Comparison of ENCODE assay signal across 7 mouse cellular contexts in genomic region chr8:120632969-120633664, GRCm38 (mm10). TPM values are rescaled to one million over a fixed set of nuclear protein-coding genes. Genes with fewer than 3 reads are reported as not detected.
DNase-seq lines count a peak whose midpoint lies in the region; ATAC-seq and TF ChIP-seq lines count a peak whose summit lies in the region.

No protein-coding gene starts in this region.

- H3K4me1 ChIP-seq in lung, embryonic 15.5 days, result peaks cover 21% of the 10 kb centered on the region
- peaks cover 4% of the 10 kb centered on the region; the same call in 1 of the 2 replicates for H3K4me1 ChIP-seq in forebrain, embryonic 14.5 days (ENCODE audit: control insufficient read depth, insufficient read depth, low read length)
- H3K4me1 ChIP-seq in limb, embryonic 14.5 days (ENCODE audit: control insufficient read depth, insufficient read depth, low read length), result peaks cover 13% of the 10 kb centered on the region
- peaks cover 7% of the 10 kb centered on the region for H3K4me1 ChIP-seq in stomach, embryonic 15.5 days

- peak overlapping the region; percentile 59 for H3K9ac ChIP-seq in lung, embryonic 15.5 days
- H3K9ac ChIP-seq in forebrain, embryonic 14.5 days (ENCODE audit: low read length), result peak overlapping the region; percentile 68; the same call in 1 of the 2 replicates
- 0 out of 2 replicates have a peak overlapping the region, but pooled peaks have one; percentile 66 for H3K9ac ChIP-seq in limb, embryonic 14.5 days (ENCODE audit: low read depth, low read length, severe bottlenecking)
- H3K9ac ChIP-seq in stomach, embryonic 15.5 days, result no peak overlapping the region

- peak overlapping the region; percentile 98 for H3K4me2 ChIP-seq in lung, embryonic 15.5 days
- peak overlapping the region; percentile 95 for H3K4me2 ChIP-seq in forebrain, embryonic 14.5 days (ENCODE audit: low read length)
- H3K4me2 ChIP-seq in limb, embryonic 14.5 days (replicated peaks; ENCODE audit: low read depth, low read length, severe bottlenecking), result peak overlapping the region; percentile 100
- H3K4me2 ChIP-seq in stomach, embryonic 15.5 days, result peak overlapping the region; percentile 98

- TF ChIP-seq POLR2A in limb, embryonic 14.5 days (IDR thresholded peaks at IDR 0.05; ENCODE audit: borderline replicate concordance, extremely low read depth, insufficient read depth, insufficient read length), result no peak

- DNase-seq in lung, postnatal 36 days, result no peak
- DNase-seq in forebrain, embryonic 14.5 days (ENCODE audit: low spot score), result no peak
- DNase-seq in limb, embryonic 14.5 days (ENCODE audit: low spot score), result no peak
- no peak for DNase-seq in spleen, adult 12 weeks (ENCODE audit: low spot score)
- no peak for DNase-seq in adipocyte (ENCODE audit: low spot score)

- no peak for ATAC-seq in lung, embryonic 15.5 days (ENCODE audit: borderline replicate concordance, extremely low read depth, low FRiP score, low TSS enrichment)
- ATAC-seq in forebrain, embryonic 14.5 days, result no peak
- no peak for ATAC-seq in limb, embryonic 14.5 days (ENCODE audit: low FRiP score, low read depth)
- no peak for ATAC-seq in stomach, embryonic 15.5 days (ENCODE audit: insufficient read depth, low FRiP score, low read depth)

- peaks cover 28% of the 10 kb centered on the region for H3K27me3 ChIP-seq in lung, embryonic 15.5 days
- peaks cover 29% of the 10 kb centered on the region for H3K27me3 ChIP-seq in forebrain, embryonic 14.5 days (replicated peaks; ENCODE audit: control insufficient read depth, insufficient read depth, low read length)
- 0 out of 2 replicates have a peak, but pooled peaks cover 13% of the 10 kb centered on the region for H3K27me3 ChIP-seq in limb, embryonic 14.5 days (ENCODE audit: control insufficient read depth, insufficient read depth, low read length)
- 0 out of 2 replicates have a peak, but pooled peaks cover 2% of the 10 kb centered on the region for H3K27me3 ChIP-seq in stomach, embryonic 15.5 days (replicated peaks)

- no peaks in the 10 kb centered on the region for H3K9me3 ChIP-seq in lung, embryonic 15.5 days
- no peaks in the 10 kb centered on the region for H3K9me3 ChIP-seq in forebrain, embryonic 14.5 days (replicated peaks; ENCODE audit: control insufficient read depth, low read length)
- no peaks in the 10 kb centered on the region for H3K9me3 ChIP-seq in limb, embryonic 14.5 days (ENCODE audit: control insufficient read depth, low read length)
- no peaks in the 10 kb centered on the region for H3K9me3 ChIP-seq in stomach, embryonic 15.5 days

- WGBS in lung, embryonic 15.5 days, result 42% methylated on average over 17 of the region's 17 CpGs
- 29% methylated on average over 17 of the region's 17 CpGs for WGBS in forebrain, embryonic 14.5 days
- 29% methylated on average over 17 of the region's 17 CpGs for WGBS in limb, embryonic 14.5 days
- 39% methylated on average over 17 of the region's 17 CpGs for WGBS in stomach, embryonic 15.5 days

- no peak overlapping the region for H3K27ac ChIP-seq in lung, embryonic 15.5 days
- H3K27ac ChIP-seq in forebrain, embryonic 14.5 days (ENCODE audit: low read depth, low read length), result no peak overlapping the region
- no peak overlapping the region for H3K27ac ChIP-seq in limb, embryonic 14.5 days (replicated peaks; ENCODE audit: low read depth, low read length)
- no peak overlapping the region for H3K27ac ChIP-seq in stomach, embryonic 15.5 days

- H3K36me3 ChIP-seq in lung, embryonic 15.5 days, result no peaks in the 10 kb centered on the region
- H3K36me3 ChIP-seq in forebrain, embryonic 14.5 days (ENCODE audit: control insufficient read depth, insufficient read depth, low read length), result no peaks in the 10 kb centered on the region
- no peaks in the 10 kb centered on the region for H3K36me3 ChIP-seq in limb, embryonic 14.5 days (ENCODE audit: control insufficient read depth, insufficient read depth, low read length)
- H3K36me3 ChIP-seq in stomach, embryonic 15.5 days, result no peaks in the 10 kb centered on the region

- peak overlapping the region; percentile 59 for H3K4me3 ChIP-seq in lung, embryonic 15.5 days
- peak overlapping the region; percentile 55 for H3K4me3 ChIP-seq in forebrain, embryonic 14.5 days (ENCODE audit: low read depth, low read length)
- H3K4me3 ChIP-seq in limb, embryonic 14.5 days (replicated peaks; ENCODE audit: low read length), result peak overlapping the region; percentile 68
- H3K4me3 ChIP-seq in stomach, embryonic 15.5 days (replicated peaks), result peak overlapping the region; percentile 58

RNA-seq across cellular contexts. Expression of gene 1190005I06Rik, which starts 14.3 kb away (rescaled TPM):
- 5.1 and 5.8 TPM in 2 replicates for polyA plus RNA-seq in lung, embryonic 15.5 days (2015; fragmentation: Nextera tagmentation; extraction: Ambion mirVana)
- polyA plus RNA-seq in forebrain, embryonic 14.5 days (2014; fragmentation: Nextera tagmentation; extraction: Ambion mirVana), result 7.1 and 8.3 TPM in 2 replicates
- polyA plus RNA-seq in limb, embryonic 14.5 days (2012; rRNA removed), result 6.4 and 6.6 TPM in 2 replicates
- polyA plus RNA-seq in limb, embryonic 14.5 days (2014; fragmentation: Nextera tagmentation; extraction: Ambion mirVana), result 8.3 and 8.7 TPM in 2 replicates
- 2.4 and 3.8 TPM in 2 replicates for polyA plus RNA-seq in stomach, embryonic 15.5 days (2015; fragmentation: Nextera tagmentation; extraction: Ambion mirVana)

RNA-seq across cellular contexts. Expression of gene Gm27021, which starts 34.8 kb away (rescaled TPM):
- 2.3 TPM in 2 replicates for polyA plus RNA-seq in lung, embryonic 15.5 days (2015; fragmentation: Nextera tagmentation; extraction: Ambion mirVana)
- 2.9 and 6.9 TPM in 2 replicates for polyA plus RNA-seq in forebrain, embryonic 14.5 days (2014; fragmentation: Nextera tagmentation; extraction: Ambion mirVana)
- polyA plus RNA-seq in limb, embryonic 14.5 days (2012; rRNA removed), result 3.4 and 4.3 TPM in 2 replicates
- 2.2 and 3.0 TPM in 2 replicates for polyA plus RNA-seq in limb, embryonic 14.5 days (2014; fragmentation: Nextera tagmentation; extraction: Ambion mirVana)
- 2.0 and 3.0 TPM in 2 replicates for polyA plus RNA-seq in stomach, embryonic 15.5 days (2015; fragmentation: Nextera tagmentation; extraction: Ambion mirVana)

RNA-seq across cellular contexts. Expression of gene Cox4i1, which starts 34.9 kb away (rescaled TPM):
- 1,022 and 1,082 TPM in 2 replicates for polyA plus RNA-seq in lung, embryonic 15.5 days (2015; fragmentation: Nextera tagmentation; extraction: Ambion mirVana)
- polyA plus RNA-seq in forebrain, embryonic 14.5 days (2014; fragmentation: Nextera tagmentation; extraction: Ambion mirVana), result 1,002 and 1,092 TPM in 2 replicates
- polyA plus RNA-seq in limb, embryonic 14.5 days (2012; rRNA removed), result 736 and 1,017 TPM in 2 replicates
- polyA plus RNA-seq in limb, embryonic 14.5 days (2014; fragmentation: Nextera tagmentation; extraction: Ambion mirVana), result 948 and 964 TPM in 2 replicates
- polyA plus RNA-seq in stomach, embryonic 15.5 days (2015; fragmentation: Nextera tagmentation; extraction: Ambion mirVana), result 1,112 and 1,167 TPM in 2 replicates

RNA-seq across cellular contexts. Expression of gene Emc8, which starts 35.3 kb away (rescaled TPM):
- polyA plus RNA-seq in lung, embryonic 15.5 days (2015; fragmentation: Nextera tagmentation; extraction: Ambion mirVana), result 264 and 278 TPM in 2 replicates
- 193 and 216 TPM in 2 replicates for polyA plus RNA-seq in forebrain, embryonic 14.5 days (2014; fragmentation: Nextera tagmentation; extraction: Ambion mirVana)
- 109 and 160 TPM in 2 replicates for polyA plus RNA-seq in limb, embryonic 14.5 days (2012; rRNA removed)
- polyA plus RNA-seq in limb, embryonic 14.5 days (2014; fragmentation: Nextera tagmentation; extraction: Ambion mirVana), result 238 and 252 TPM in 2 replicates
- polyA plus RNA-seq in stomach, embryonic 15.5 days (2015; fragmentation: Nextera tagmentation; extraction: Ambion mirVana), result 208 and 227 TPM in 2 replicates

RNA-seq across cellular contexts. Expression of gene Gins2, which starts 44.0 kb away (rescaled TPM):
- polyA plus RNA-seq in lung, embryonic 15.5 days (2015; fragmentation: Nextera tagmentation; extraction: Ambion mirVana), result 117 and 124 TPM in 2 replicates
- polyA plus RNA-seq in forebrain, embryonic 14.5 days (2014; fragmentation: Nextera tagmentation; extraction: Ambion mirVana), result 33.4 and 44.1 TPM in 2 replicates
- 72.3 and 97.9 TPM in 2 replicates for polyA plus RNA-seq in limb, embryonic 14.5 days (2012; rRNA removed)
- polyA plus RNA-seq in limb, embryonic 14.5 days (2014; fragmentation: Nextera tagmentation; extraction: Ambion mirVana), result 92.4 and 107 TPM in 2 replicates
- polyA plus RNA-seq in stomach, embryonic 15.5 days (2015; fragmentation: Nextera tagmentation; extraction: Ambion mirVana), result 88.1 and 94.7 TPM in 2 replicates
